Mouse (Mus musculus) heart, postnatal 36 days (tissue): ENCODE results near the gene Lyst. TPM values are rescaled to one million over a fixed set of nuclear protein-coding genes. Genes with fewer than 3 reads are reported as not detected.

ENCODE experiments used
- DNase-seq, 2 experiments: peaks; one replicate each; pipeline ENCODE4 v3.0.0; 2021 to 2022
- intact Hi-C: fragments of 180-260 bp; cut with DNase I; formaldehyde crosslinking; loops from one replicate; pipeline ENCODE4 v1.15.1; 2025
- total RNA-seq, 2 experiments: library from RNA; stranded (reverse); gene quantifications; 2 replicates each; pipeline ENCODE4 v1.2.3; 2021

Lyst gene
- total RNA-seq, 2 experiments from 2014 or later = 7.4 to 13.1 TPM

GRCm38 (mm10) chr13:13824946-13825345 lies 234.7 kb downstream of the Lyst start:
- intact Hi-C loops = no loop called here
- no peak for DNase-seq

- DNase-seq = no peak
- intact Hi-C loops = no loop called here
Measured at GRCm38 (mm10) chr13:13826533-13826932, 236.3 kb downstream of the Lyst start.

- intact Hi-C loops = no loop called here
- no peak for DNase-seq
Measured at GRCm38 (mm10) chr13:13828125-13828524, 237.9 kb downstream of the Lyst start.

Other genes with a start within 250 kb of the Lyst start
- 1 to 10 TPM; 6.1 TPM for gene Gpr137b, start 196.4 kb upstream of the Lyst start, total RNA-seq
- gene Nid1, start 152.8 kb upstream of the Lyst start, total RNA-seq = 100 to 1,000 TPM in 1 of 2 experiments, 10 to 100 TPM in 1; 81.2 to 107 TPM
- gene Gng4, start 193.7 kb downstream of the Lyst start, total RNA-seq = 1 to 10 TPM; 1.1 TPM